In genomic region chr9:109942796-109943195, GRCm38 (mm10) we compare ENCODE assay signal across 27 mouse cellular contexts. TPM values are rescaled to one million over a fixed set of nuclear protein-coding genes. Genes with fewer than 3 reads are reported as not detected.
DNase-seq lines count a peak whose midpoint lies in the region; ATAC-seq and TF ChIP-seq lines count a peak whose summit lies in the region.
"Had no signal": no experiment of that assay in that cellular context is flagged by ENCODE, and none has a peak within 500 bp of the region (broad histone marks: within the 10 kb centered on the region; RNA-seq: fewer than 3 reads in every experiment).

No protein-coding gene starts in this region.

- no peaks in the 10 kb centered on the region for H3K36me3 ChIP-seq in forebrain, embryonic 14.5 days (ENCODE audit: control insufficient read depth, insufficient read depth, low read length)
- H3K36me3 ChIP-seq in forebrain, embryonic 12.5 days (replicated peaks) = no peaks in the 10 kb centered on the region
- H3K36me3 ChIP-seq in kidney, adult 2 months (ENCODE audit: control insufficient read depth, insufficient read depth, low read length) = no peaks in the 10 kb centered on the region
- no peaks in the 10 kb centered on the region for H3K36me3 ChIP-seq in lung, postnatal 0 days (ENCODE audit: insufficient read depth, low read length)
- H3K36me3 ChIP-seq: embryonic facial prominence, embryonic 10.5 days; embryonic facial prominence, embryonic 13.5 days; hindbrain, embryonic 10.5 days; hindbrain, embryonic 13.5 days; intestine, embryonic 15.5 days had no signal

- DNase-seq in forebrain, embryonic 14.5 days (ENCODE audit: low spot score) = peak; percentile 3
- peak; percentile 10 for DNase-seq in kidney, adult 2 months
- DNase-seq in kidney, postnatal 36 days = no peak
- DNase-seq in lung, postnatal 0 days (ENCODE audit: low spot score) = peak; percentile 27
- no peak for DNase-seq in lung, postnatal 14 days
- no peak for DNase-seq in cerebellum, adult 11-12 months
- DNase-seq in yolk sac, embryonic 10.5 days (ENCODE audit: low spot score) = no peak
- DNase-seq: adrenal gland, adult 2 months; adrenal gland, postnatal 14 days; cerebellum, adult 2 months; cerebellum, adult 9-11 months; cerebellum, postnatal 36 days; embryo, embryonic 11 days; forebrain, postnatal 0 days; gastrocnemius, postnatal 10 days; gastrocnemius, postnatal 36 days had no signal

- H3K9me3 ChIP-seq in forebrain, embryonic 14.5 days (replicated peaks; ENCODE audit: control insufficient read depth, low read length) = no peaks in the 10 kb centered on the region
- no peaks in the 10 kb centered on the region for H3K9me3 ChIP-seq in forebrain, embryonic 12.5 days
- H3K9me3 ChIP-seq in lung, postnatal 0 days (ENCODE audit: low read length) = no peaks in the 10 kb centered on the region
- H3K9me3 ChIP-seq: embryonic facial prominence, embryonic 10.5 days; embryonic facial prominence, embryonic 13.5 days; forebrain, embryonic 13.5 days; hindbrain, embryonic 10.5 days; hindbrain, embryonic 13.5 days; intestine, embryonic 15.5 days had no signal

- TF ChIP-seq CTCF in kidney, adult 2 months (conservative IDR thresholded peaks at IDR 0.05; ENCODE audit: insufficient read depth, insufficient read length, low read depth, low read length) = no peak
- TF ChIP-seq CTCF in lung, postnatal 0 days (IDR thresholded peaks at IDR 0.05) = no peak

- no peak overlapping the region for H3K4me2 ChIP-seq in forebrain, embryonic 14.5 days (ENCODE audit: low read length)
- no peak overlapping the region for H3K4me2 ChIP-seq in forebrain, embryonic 12.5 days
- no peak overlapping the region for H3K4me2 ChIP-seq in lung, postnatal 0 days (replicated peaks; ENCODE audit: low read depth, low read length)
- H3K4me2 ChIP-seq: embryonic facial prominence, embryonic 13.5 days; forebrain, embryonic 13.5 days; heart, embryonic 11.5 days; hindbrain, embryonic 13.5 days; intestine, embryonic 15.5 days had no signal

- H3K9ac ChIP-seq in forebrain, embryonic 14.5 days (ENCODE audit: low read length) = no peak overlapping the region
- H3K9ac ChIP-seq in forebrain, embryonic 12.5 days = no peak overlapping the region
- no peak overlapping the region for H3K9ac ChIP-seq in lung, postnatal 0 days (replicated peaks; ENCODE audit: low read depth)
- H3K9ac ChIP-seq: embryonic facial prominence, embryonic 13.5 days; forebrain, embryonic 13.5 days; forebrain, postnatal 0 days; hindbrain, embryonic 13.5 days; intestine, embryonic 15.5 days had no signal

- no peak for TF ChIP-seq EP300 in lung, postnatal 0 days (IDR thresholded peaks at IDR 0.05)

- no peak for ATAC-seq in forebrain, embryonic 14.5 days
- no peak for ATAC-seq in forebrain, embryonic 12.5 days (ENCODE audit: low FRiP score)
- no peak for ATAC-seq in lung, postnatal 0 days
- ATAC-seq: forebrain, embryonic 13.5 days; forebrain, postnatal 0 days; hindbrain, embryonic 16.5 days; intestine, embryonic 15.5 days; Patski had no signal

- WGBS in forebrain, embryonic 14.5 days = 71% methylated on average over 4 of the region's 4 CpGs
- WGBS in forebrain, embryonic 12.5 days = 82% methylated on average over 4 of the region's 4 CpGs
- WGBS in kidney, adult 2 months = 52% methylated on average over 4 of the region's 4 CpGs
- 39% methylated on average over 4 of the region's 4 CpGs for WGBS in lung, postnatal 0 days

- no peak overlapping the region for H3K4me3 ChIP-seq in forebrain, embryonic 14.5 days (ENCODE audit: low read depth, low read length)
- no peak overlapping the region for H3K4me3 ChIP-seq in forebrain, embryonic 12.5 days (replicated peaks)
- H3K4me3 ChIP-seq in kidney, adult 2 months (ENCODE audit: insufficient read depth, low read depth, low read length) = no peak overlapping the region
- no peak overlapping the region for H3K4me3 ChIP-seq in lung, postnatal 0 days (ENCODE audit: low read depth, low read length)
- H3K4me3 ChIP-seq: embryonic facial prominence, embryonic 10.5 days; embryonic facial prominence, embryonic 13.5 days; erythroblast, embryonic 14.5 days; forebrain, embryonic 13.5 days; hindbrain, embryonic 10.5 days; hindbrain, embryonic 13.5 days; intestine, embryonic 15.5 days had no signal

- no peak overlapping the region for H3K27ac ChIP-seq in forebrain, embryonic 14.5 days (ENCODE audit: low read depth, low read length)
- no peak overlapping the region for H3K27ac ChIP-seq in forebrain, embryonic 12.5 days
- H3K27ac ChIP-seq in kidney, adult 2 months (ENCODE audit: insufficient read depth, low read depth, low read length) = no peak overlapping the region
- H3K27ac ChIP-seq in lung, postnatal 0 days (ENCODE audit: low read length) = no peak overlapping the region
- H3K27ac ChIP-seq: embryonic facial prominence, embryonic 10.5 days; embryonic facial prominence, embryonic 13.5 days; forebrain, embryonic 13.5 days; hindbrain, embryonic 10.5 days; hindbrain, embryonic 13.5 days; intestine, embryonic 15.5 days had no signal

- TF ChIP-seq POLR2A in kidney, adult 2 months (IDR thresholded peaks at IDR 0.05; ENCODE audit: low read depth, low read length) = no peak

- no peaks in the 10 kb centered on the region for H3K27me3 ChIP-seq in forebrain, embryonic 14.5 days (replicated peaks; ENCODE audit: control insufficient read depth, insufficient read depth, low read length)
- no peaks in the 10 kb centered on the region for H3K27me3 ChIP-seq in forebrain, embryonic 12.5 days
- H3K27me3 ChIP-seq in kidney, adult 2 months (replicated peaks; ENCODE audit: control insufficient read depth, insufficient read depth, low read length) = no peaks in the 10 kb centered on the region
- no peaks in the 10 kb centered on the region for H3K27me3 ChIP-seq in lung, postnatal 0 days (replicated peaks; ENCODE audit: insufficient read depth, low read length)
- H3K27me3 ChIP-seq: embryonic facial prominence, embryonic 13.5 days; forebrain, embryonic 13.5 days; hindbrain, embryonic 13.5 days; intestine, embryonic 15.5 days; Patski had no signal

- H3K4me1 ChIP-seq in forebrain, embryonic 14.5 days (ENCODE audit: control insufficient read depth, insufficient read depth, low read length) = no peaks in the 10 kb centered on the region
- no peaks in the 10 kb centered on the region for H3K4me1 ChIP-seq in forebrain, embryonic 12.5 days
- 0 out of 2 replicates have a peak, but pooled peaks cover 4% of the 10 kb centered on the region for H3K4me1 ChIP-seq in kidney, adult 2 months (ENCODE audit: control insufficient read depth, insufficient read depth, low read length)
- no peaks in the 10 kb centered on the region for H3K4me1 ChIP-seq in lung, postnatal 0 days (ENCODE audit: insufficient read depth, low read depth, low read length)
- H3K4me1 ChIP-seq: embryonic facial prominence, embryonic 10.5 days; embryonic facial prominence, embryonic 13.5 days; forebrain, embryonic 13.5 days; hindbrain, embryonic 10.5 days; hindbrain, embryonic 13.5 days had no signal

RNA-seq across cellular contexts. Expression of gene Map4, which starts 11.5 kb away (rescaled TPM):
- 90.6 and 108 TPM in 2 replicates for polyA plus RNA-seq in forebrain, embryonic 14.5 days (2014; fragmentation: Nextera tagmentation; extraction: Ambion mirVana)
- 94.5 and 112 TPM in 2 replicates for polyA plus RNA-seq in forebrain, embryonic 12.5 days (2016; fragmentation: Nextera tagmentation; extraction: Ambion mirVana)
- 99.0 and 107 TPM in 2 replicates for polyA plus RNA-seq in kidney, adult 2 months (2012; rRNA removed)
- polyA plus RNA-seq in lung, postnatal 0 days (2015; fragmentation: Nextera tagmentation; extraction: Ambion mirVana) = 35.6 and 36.9 TPM in 2 replicates

Comparison
In these comparisons a context has a peak if more than half of its experiments do, and no peak if none do; other contexts are left out.
1. DNase-seq: peak in forebrain, embryonic 14.5 days (single experiment), kidney, adult 2 months (single experiment) and lung, postnatal 0 days (single experiment); none in kidney, postnatal 36 days (0 of 2), lung, postnatal 14 days (single experiment), cerebellum, adult 11-12 months (single experiment) and yolk sac, embryonic 10.5 days (single experiment).